Mouse (Mus musculus): ENCODE data around the gene Plekhd1.

DNA sequence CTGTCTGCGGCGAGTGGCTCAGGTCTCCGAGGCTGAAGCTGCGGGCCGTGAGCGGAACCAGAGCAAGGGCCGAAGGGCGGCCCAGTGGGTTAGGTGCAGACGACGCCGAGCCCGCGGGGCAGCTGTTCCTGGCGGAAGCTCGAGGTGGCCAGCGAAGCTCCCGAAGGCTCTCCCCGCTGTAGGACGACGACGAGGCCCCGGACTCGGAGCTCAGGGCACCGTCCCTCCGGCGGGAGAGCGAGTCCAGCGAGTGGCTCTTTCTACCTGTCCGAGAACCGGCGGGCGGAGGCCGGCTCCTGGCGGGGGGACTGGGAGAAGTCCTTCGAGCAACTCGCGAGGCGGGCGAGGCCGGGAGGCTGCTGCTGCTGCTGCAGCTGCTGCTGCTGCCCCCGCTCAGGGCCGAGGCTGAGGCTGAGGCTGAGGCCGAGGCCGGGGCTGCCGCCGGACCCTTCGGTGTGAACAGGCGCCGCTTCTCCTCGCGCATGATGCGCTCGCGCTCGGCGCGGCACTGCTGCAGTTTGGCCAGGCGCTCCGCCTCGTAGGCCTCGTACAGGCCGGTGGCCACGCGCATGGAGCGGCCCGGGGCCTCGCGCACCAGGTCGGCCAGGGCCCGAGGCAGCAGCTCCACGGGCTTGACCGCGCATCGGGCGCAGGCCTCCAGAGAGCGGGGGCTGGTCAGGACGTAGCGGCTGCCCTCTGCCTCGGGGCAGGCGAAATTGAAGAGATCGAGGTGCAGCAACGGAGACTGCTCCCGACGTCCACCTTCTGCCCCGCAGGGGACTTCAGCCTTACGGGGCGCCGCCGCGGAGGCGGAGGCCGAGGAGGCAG lies 66.4 kb downstream of the Plekhd1 start:
- TF ChIP-seq CTCF (IDR thresholded peaks at IDR 0.05; ENCODE audit: borderline replicate concordance, insufficient read depth, low read length), result no peak
- TF ChIP-seq POLR2A (IDR thresholded peaks at IDR 0.05; ENCODE audit: low read depth, low read length), result no peak
